Mouse (Mus musculus): ENCODE data around the gene Ndufs5.

Gene Ndufs5

GRCm38 (mm10) chr4:123717574-123718433 lies at the start of gene Ndufs5:
Ndufs5 (minus strand) TSS chr4:123718202.
- peak; percentile 97 for DNase-seq (ENCODE audit: low read depth)

DNA sequence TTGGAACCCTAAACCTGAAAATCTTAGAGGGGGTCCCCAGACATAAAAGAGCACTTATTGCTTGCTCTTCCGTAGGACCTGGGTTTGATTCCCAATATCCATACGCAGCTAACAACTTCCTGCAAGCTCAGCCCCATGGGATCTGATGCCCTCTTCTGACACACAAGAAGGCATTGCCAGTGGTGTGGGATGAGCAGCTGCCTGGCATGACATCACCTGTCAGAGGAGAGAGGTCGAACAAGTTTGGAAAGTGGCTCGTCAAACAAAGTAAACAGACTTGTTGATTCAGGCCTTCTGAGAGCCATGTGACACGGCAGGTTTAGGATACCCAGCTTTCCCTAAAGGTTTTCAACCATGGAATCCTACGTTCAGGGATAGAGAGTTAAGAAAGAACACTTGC lies 47.1 kb upstream of the Ndufs5 start:
- no peak for DNase-seq (ENCODE audit: low read depth)

DNA sequence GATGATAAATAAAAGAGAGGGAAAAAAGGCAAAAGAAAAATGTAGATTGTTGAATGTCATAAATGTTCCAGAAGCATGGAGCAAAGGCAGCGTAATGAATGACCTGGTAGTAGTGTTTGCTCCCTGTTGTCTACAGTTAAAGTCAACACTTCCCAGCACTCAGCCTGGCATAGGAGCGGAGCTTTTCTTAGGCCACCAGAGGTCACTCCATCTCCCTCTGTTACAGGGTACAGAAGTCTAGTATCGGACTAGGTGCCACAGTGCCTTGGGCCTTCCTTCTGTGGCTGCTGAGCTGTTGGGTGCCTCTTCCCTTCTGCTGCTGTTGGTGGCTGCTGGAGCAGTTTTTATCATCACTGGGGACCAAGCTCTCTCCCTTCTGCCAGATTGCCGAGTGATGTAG lies 40.3 kb upstream of the Ndufs5 start:
- no peak for DNase-seq (ENCODE audit: low read depth)

DNA sequence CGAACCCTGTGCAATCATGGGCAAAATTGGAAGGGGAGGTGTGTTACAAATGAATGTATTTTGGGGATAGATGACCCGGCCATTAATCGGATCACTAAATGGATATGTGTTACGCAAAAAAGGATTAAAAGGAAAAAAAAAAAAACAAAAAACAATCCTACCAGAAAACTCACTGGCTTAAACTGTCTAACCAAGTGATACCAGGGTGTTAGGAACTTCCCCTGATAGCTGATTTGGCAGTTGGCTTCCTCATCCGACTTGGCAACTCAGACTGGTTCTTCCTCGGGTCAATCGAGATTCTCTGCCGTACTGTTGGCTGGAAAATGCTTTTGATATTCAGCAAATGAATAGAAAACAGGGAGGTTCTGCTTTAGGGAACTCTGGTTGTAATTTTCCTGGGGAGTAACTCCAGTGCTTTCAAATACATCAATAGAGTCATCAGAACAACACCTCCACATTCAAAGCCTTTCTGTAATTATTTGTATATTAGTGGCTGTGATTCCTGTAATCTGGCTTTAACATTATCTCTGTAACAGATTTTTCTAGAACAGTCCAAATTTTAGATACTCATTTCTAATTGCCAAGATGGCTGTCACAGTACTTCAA lies 32.8 kb upstream of the Ndufs5 start:
- no peak for DNase-seq (ENCODE audit: low read depth)

DNA sequence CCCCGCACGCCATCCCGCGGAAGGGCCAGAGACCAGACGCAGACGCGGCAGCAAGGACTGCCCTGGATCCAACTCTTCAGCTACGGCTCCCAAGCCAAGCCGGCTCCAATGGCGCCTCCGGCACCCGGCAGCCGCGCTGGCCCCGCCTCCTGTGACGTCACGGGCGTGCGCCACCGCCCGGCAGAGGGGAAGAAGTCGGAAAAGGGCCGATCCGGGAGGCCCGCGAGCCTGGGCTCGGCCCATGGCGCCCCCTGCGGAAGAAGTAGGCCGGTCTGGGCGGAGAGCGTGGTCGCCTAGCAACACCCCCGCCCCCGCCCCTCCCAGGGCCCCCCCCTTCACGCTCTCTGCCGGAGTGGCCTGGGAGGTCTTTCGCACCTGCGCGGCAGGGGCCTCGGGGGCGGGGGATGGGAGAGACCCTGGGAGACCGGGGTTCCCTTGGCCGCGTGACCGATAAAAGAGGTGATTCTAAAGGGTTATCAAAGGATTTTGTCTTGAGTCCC lies 32.2 kb upstream of the Ndufs5 start, which contains the start of gene Akirin1:
Gene Akirin1, minus strand, starts transcription at position 194 of the 500 bp plus-strand sequence.
- peak; percentile 96 for DNase-seq (ENCODE audit: low read depth)

- peak; percentile 69 for DNase-seq (ENCODE audit: low read depth)
These were observed 31.6 kb upstream of the Ndufs5 start for GRCm38 (mm10) chr4:123749484-123750130.

DNA sequence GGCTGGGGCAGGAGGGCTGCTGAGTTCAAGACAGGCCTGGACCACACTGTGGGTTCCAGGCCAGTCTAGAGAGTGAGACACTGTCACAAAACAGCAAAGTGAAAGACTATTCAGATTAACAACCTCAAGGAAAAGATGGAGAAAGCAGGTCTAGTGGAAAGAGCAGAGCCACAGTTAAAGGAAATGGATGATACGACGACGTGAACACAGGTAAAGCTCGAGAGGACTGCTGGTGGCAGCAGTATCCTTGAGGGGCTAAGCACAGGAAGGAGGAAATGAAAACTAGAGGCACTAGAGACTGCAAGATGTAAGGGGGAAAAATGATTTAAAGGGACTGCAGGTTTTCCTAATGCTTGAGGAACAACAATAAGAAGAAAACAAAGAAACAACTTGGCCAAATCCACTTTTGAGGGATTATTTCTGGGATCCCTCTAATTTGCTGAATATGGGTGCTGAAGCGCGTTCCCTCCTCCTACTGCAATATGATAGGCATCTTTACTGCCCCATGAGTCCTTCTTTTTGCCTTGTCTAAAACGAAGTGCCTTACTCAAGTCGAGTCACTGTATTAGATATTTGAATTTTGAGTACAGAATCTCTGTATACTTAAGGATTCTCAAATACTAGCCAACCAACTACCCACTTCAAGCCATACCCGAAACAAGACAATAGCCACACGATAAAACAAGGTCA lies 30.9 kb upstream of the Ndufs5 start:
- peak; percentile 51 for DNase-seq (ENCODE audit: low read depth)

GRCm38 (mm10) chr4:123745221-123745775 lies 27.3 kb upstream of the Ndufs5 start:
- no peak for DNase-seq (ENCODE audit: low read depth)

DNA sequence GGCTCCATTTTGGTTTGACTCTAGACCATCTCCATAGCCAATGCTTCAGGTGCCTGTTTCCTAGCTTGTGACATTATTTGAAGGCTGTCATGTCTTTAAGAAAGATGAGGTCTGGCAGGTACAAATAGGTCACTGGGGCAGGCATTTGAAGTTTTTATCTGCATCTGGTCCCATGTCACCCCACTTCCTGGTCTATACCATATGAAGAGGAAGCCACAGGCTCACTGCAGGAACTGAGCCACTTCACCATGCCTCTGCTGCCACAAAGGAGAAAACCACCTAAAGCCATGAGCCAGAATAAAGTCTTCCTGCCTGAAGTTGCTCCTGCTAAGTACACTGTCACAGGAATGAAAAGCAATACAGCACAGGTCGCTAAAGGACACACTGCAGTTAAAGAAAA lies 24.9 kb upstream of the Ndufs5 start:
- no peak for DNase-seq (ENCODE audit: low read depth)

DNA sequence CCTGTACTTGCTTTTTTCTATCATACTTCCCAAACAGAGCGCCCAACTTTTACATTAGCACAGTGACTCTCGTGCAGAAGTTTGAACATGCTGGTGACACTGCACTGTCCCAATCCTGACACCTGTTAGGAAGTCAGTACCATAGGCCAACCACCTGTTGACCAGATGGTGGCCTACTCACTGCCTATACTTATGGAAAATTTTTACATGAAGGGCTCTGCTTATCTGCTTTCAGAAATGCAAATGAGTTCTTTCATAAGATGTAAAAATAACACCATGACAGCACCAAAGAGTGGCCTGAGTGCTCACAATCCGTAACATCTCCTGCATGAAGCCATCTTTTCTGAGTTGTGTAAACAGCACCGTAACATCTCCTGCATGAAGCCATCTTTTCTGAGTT lies 20.7 kb upstream of the Ndufs5 start:
- no peak for DNase-seq (ENCODE audit: low read depth)

DNA sequence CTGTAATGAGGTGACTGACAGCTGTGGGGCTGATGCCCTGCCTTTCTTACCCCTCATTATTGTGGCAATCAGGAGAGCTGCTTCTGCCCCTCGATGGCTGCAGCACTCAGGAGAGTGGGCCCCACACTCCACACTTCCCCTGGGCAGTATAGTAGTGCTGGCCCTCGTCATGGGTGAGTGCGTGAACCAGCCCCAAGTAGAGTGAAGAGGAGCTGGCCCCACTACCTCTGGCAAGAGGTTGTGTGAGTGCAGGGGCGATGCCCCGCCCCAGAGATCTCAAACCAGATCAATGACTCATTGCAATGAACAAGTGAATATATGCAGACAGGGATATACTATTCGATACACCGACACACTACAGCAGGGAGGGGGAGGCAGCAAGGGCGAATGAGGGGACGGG lies 15.5 kb upstream of the Ndufs5 start:
- no peak for DNase-seq (ENCODE audit: low read depth)

DNA sequence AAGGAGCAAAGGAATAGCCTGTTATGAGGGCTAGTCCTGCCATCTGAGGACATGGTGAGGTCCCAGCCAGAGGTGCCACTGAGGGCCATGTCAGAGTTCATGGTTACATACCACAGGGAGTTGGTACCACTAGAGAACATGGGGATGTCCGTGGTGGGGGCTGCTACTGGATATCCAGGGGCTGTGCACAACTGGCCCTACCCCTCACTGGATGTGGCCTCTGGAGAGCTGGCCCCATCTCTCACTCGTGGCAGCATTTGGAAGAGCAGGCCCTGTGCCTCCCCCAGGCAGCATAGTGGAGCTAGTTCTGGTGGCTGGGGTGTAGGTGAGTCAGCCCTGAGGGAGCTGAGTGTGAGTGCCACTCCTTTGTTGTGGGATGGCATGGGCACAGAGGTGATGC lies 14.9 kb upstream of the Ndufs5 start:
- no peak for DNase-seq (ENCODE audit: low read depth)

GRCm38 (mm10) chr4:123732163-123732910 lies 14.3 kb upstream of the Ndufs5 start:
- no peak for DNase-seq (ENCODE audit: low read depth)

DNA sequence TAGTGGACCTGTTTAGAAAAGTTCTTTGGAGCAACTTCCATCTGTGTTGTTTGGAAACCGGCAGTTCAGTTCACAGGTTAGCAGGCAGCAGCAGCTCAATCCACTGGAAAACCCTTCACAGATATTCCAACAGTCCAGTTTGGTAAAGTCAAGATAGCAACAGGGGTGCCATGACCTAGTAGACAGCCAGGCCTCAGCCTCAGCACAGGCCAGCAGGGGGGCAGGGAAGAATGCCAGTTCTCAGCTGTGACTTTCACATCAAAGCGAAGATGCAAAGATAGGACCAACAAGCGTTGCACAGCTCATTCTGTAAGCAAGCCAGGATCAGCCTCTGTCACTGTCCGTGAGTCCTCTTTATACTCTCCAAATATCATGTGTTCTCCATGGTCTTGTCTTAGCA lies 3.8 kb upstream of the Ndufs5 start:
- no peak for DNase-seq (ENCODE audit: low read depth)

GRCm38 (mm10) chr4:123718434-123718780 lies 405 bp upstream of the Ndufs5 start:
- no peak for DNase-seq (ENCODE audit: low read depth)

- no peak for DNase-seq (ENCODE audit: low read depth)
These were observed 5.6 kb downstream of the Ndufs5 start for GRCm38 (mm10) chr4:123712431-123712830.

GRCm38 (mm10) chr4:123707340-123707739 lies 10.7 kb downstream of the Ndufs5 start:
- no peak for DNase-seq (ENCODE audit: low read depth)

- DNase-seq (ENCODE audit: low read depth), result no peak
These were observed 12.7 kb downstream of the Ndufs5 start for GRCm38 (mm10) chr4:123705340-123705739.

DNA sequence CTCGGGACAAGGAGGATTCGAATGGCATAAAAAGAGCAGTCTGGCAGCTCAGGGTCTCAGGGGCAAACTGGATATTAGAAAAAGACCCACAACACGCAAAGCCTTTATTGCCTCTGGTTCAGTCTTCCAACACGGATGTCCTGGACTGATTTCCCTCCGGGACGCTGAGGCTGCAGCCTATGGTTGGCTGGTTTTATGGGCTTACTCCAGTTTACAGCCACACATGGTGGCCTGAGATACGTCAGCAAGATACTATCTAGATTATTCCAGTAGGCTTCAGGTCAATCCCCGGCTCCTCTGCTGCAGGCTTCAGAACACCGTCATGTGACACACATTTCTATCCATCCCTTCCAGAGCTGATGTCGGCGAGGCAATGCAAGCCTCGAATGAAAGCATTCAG lies 24.6 kb downstream of the Ndufs5 start:
- DNase-seq (ENCODE audit: low read depth), result no peak

GRCm38 (mm10) chr4:123692071-123692470 lies 25.9 kb downstream of the Ndufs5 start:
- DNase-seq (ENCODE audit: low read depth), result no peak

GRCm38 (mm10) chr4:123690311-123690710 lies 27.7 kb downstream of the Ndufs5 start:
- DNase-seq (ENCODE audit: low read depth), result no peak

Data from induced T-regulatory cell, adult 2 months (primary cell).